Mouse (Mus musculus) lung, adult 2 months (tissue): Measurements from ENCODE around the gene Tmem176a.

Experiments used
- CTCF ChIP-seq: fragments of 200-500 bp; IDR thresholded peaks from 2 replicates; pipeline ENCODE4 v1.5.1; 2011; ENCODE audit warnings: mild to moderate bottlenecking, low read length, control low read depth; ENCODE audit not compliant: insufficient read depth
- POLR2A ChIP-seq: fragments of 200-500 bp; IDR thresholded peaks from 2 replicates; pipeline ENCODE4 v1.6.1; 2011; ENCODE audit warnings: low read depth, mild to moderate bottlenecking, control low read depth, low read length, borderline replicate concordance; ENCODE audit errors: extremely low read depth

GRCm38 (mm10) chr6:48874576-48874975, 33.9 kb downstream of the Tmem176a start:
- TF ChIP-seq POLR2A (no peak), CTCF (no peak)
